Mouse (Mus musculus) liver, embryonic 14.5 days (tissue): ENCODE results near the gene Rex1bd.

Experiments
- CTCF ChIP-seq: IDR thresholded peaks from 2 replicates; pipeline ENCODE4 v1.5.1; 2016; ENCODE audit warnings: antibody characterized with exemption, low read depth, control low read depth
- EP300 ChIP-seq: IDR thresholded peaks from 2 replicates; pipeline ENCODE4 v1.6.1; 2016; ENCODE audit warnings: antibody characterized with exemption, low read depth

DNA sequence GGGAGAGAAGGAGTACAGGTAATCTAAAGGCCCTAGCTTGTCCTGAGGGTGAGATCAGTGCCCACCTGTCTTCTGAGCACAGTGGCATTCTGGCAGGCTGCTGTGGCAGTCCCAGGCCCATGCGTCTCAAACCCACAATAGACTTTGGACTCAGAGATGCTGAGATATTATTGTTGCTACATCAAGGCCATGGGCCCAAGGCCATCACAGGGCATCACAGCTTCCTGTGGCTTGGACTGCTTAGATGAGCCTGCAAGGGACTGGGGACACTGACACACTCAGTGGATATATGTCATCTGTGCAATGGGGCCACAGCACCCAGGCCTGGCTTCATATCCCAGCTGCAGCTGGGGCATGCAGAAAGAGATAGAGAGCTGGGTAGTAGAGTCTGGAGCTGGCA, 49.6 kb downstream of the Rex1bd start:
- TF ChIP-seq CTCF (no peak), EP300 (no peak)
